Mouse (Mus musculus): ENCODE measurements around the gene Zdhhc18. TPM values are rescaled to one million over a fixed set of nuclear protein-coding genes. Genes with fewer than 3 reads are reported as not detected.

The Zdhhc18 gene
- total RNA-seq (2021), result 10 to 100 TPM; 21.4 to 22.1 TPM

- DNase-seq, result peak; percentile 91
Observed at GRCm38 (mm10) chr4:133649989-133650699, at the start of gene Zdhhc18. TSS of gene Zdhhc18 (minus strand) at chr4:133650154.

- no peak for DNase-seq
Observed at GRCm38 (mm10) chr4:133695363-133695762, 45.4 kb upstream of the Zdhhc18 start.

GRCm38 (mm10) chr4:133690252-133690651 lies 40.3 kb upstream of the Zdhhc18 start:
- peak; percentile 53 for DNase-seq

- DNase-seq, result peak; percentile 45
Observed at GRCm38 (mm10) chr4:133688417-133689067, 38.6 kb upstream of the Zdhhc18 start.

- no peak for DNase-seq
Observed at GRCm38 (mm10) chr4:133687126-133687525, 37.2 kb upstream of the Zdhhc18 start.

- no peak for DNase-seq
Observed at GRCm38 (mm10) chr4:133686512-133686911, 36.6 kb upstream of the Zdhhc18 start.

- no peak for DNase-seq
Observed at GRCm38 (mm10) chr4:133680206-133680786, 30.3 kb upstream of the Zdhhc18 start.

GRCm38 (mm10) chr4:133679629-133680028 lies 29.7 kb upstream of the Zdhhc18 start:
- DNase-seq, result no peak

GRCm38 (mm10) chr4:133677266-133677665 lies 27.3 kb upstream of the Zdhhc18 start:
- no peak for DNase-seq

- no peak for DNase-seq
Observed at GRCm38 (mm10) chr4:133676189-133676588, 26.2 kb upstream of the Zdhhc18 start.

- DNase-seq, result peak; percentile 78
Observed at GRCm38 (mm10) chr4:133675594-133676016, 25.7 kb upstream of the Zdhhc18 start.

- no peak for DNase-seq
Observed at GRCm38 (mm10) chr4:133674331-133674695, 24.4 kb upstream of the Zdhhc18 start.

GRCm38 (mm10) chr4:133673666-133674330 lies 23.8 kb upstream of the Zdhhc18 start:
- DNase-seq, result peak; percentile 67

GRCm38 (mm10) chr4:133672845-133673647 lies 23.1 kb upstream of the Zdhhc18 start:
- peak; percentile 46 for DNase-seq

- DNase-seq, result peak; percentile 96
Observed at GRCm38 (mm10) chr4:133671881-133672844, 22.2 kb upstream of the Zdhhc18 start, which contains the start of gene Pigv. TSS of gene Pigv (minus strand) at chr4:133672647.

- DNase-seq, result peak; percentile 90
Observed at GRCm38 (mm10) chr4:133671184-133671880, 21.4 kb upstream of the Zdhhc18 start.

GRCm38 (mm10) chr4:133669652-133670210 lies 19.8 kb upstream of the Zdhhc18 start:
- peak; percentile 43 for DNase-seq

GRCm38 (mm10) chr4:133668537-133668936 lies 18.6 kb upstream of the Zdhhc18 start:
- DNase-seq, result no peak

- no peak for DNase-seq
Observed at GRCm38 (mm10) chr4:133666199-133666598, 16.2 kb upstream of the Zdhhc18 start.

GRCm38 (mm10) chr4:133665118-133665517 lies 15.2 kb upstream of the Zdhhc18 start:
- DNase-seq, result no peak

Data from heart, postnatal 4 days (tissue).